Mouse (Mus musculus): Measurements from ENCODE around the gene Sestd1.

DNA sequence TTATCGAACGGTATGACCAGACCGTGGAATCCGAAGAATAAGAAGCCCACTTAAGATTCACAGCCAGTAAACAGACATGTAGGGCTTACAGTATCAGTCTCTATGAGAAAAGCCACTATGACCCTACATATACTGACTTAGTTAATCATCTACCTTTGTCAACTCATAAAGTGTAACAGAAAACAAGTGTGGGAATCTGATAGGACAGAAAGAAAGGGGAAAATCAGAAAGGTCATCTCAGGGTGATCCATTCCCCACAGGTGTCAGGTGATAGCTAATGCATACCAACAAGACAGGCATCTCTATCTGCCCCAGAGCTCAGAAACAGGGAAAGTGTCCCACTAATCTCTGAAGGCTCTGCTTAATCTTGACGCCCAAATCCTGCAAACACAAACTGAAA is 4.5 kb downstream of the Sestd1 start:
- no peak for TF ChIP-seq POLR2A (IDR thresholded peaks at IDR 0.05; ENCODE audit: borderline replicate concordance, extremely low read depth, low read depth, low read length)
- TF ChIP-seq CTCF (IDR thresholded peaks at IDR 0.05; ENCODE audit: insufficient read depth, low read length): no peak

Data from lung, adult 2 months (tissue).